Mouse (Mus musculus): Measurements from ENCODE around the gene Zfp800. TPM values are rescaled to one million over a fixed set of nuclear protein-coding genes. Genes with fewer than 3 reads are reported as not detected.

Zfp800 gene
- total RNA-seq, 2 experiments from 2014 or later = 36.1 to 40.3 TPM

- peak; percentile 39 for ATAC-seq (ENCODE audit: poor library complexity, severe bottlenecking)
Observed at GRCm38 (mm10) chr6:28396853-28397457, 850 bp downstream of the Zfp800 start.

DNA sequence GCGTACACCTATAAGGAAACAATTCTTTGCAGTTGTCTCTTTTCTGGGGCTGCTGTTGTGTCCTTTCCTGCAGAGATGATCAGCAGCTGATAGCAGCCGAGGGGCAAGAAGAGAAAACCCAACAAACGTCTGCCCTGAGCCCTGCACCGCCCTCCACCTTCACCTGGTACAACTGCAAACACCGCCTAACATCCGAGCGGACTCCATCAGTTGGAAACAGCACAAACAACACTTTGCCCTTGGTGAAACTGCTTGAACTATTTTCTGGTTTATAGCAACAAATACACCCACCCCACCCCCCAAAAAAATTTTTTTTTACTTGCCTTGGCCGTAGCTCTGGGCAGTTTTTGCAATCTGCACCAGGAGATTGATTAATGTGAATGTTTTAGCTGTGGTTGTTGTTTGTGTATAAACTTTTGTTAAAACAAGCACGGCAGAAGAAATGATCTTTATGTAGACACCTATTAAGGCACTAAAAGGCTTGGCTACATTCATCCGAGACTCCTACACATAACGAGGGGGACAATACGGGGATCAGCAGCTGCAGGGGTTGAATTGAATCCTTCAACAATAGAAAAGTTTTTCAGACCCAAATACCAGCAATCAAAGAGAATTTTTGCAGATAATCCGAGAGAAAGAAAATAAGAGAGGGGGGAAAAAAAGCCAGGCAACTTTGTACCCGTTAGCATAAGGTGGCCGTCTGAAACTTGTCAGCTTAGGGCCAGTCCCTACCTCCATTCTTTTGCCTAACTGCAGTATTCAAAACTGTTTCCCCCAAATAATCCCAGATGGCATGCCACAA lies 1.6 kb downstream of the Zfp800 start:
- no peak for ATAC-seq (ENCODE audit: poor library complexity, severe bottlenecking)

DNA sequence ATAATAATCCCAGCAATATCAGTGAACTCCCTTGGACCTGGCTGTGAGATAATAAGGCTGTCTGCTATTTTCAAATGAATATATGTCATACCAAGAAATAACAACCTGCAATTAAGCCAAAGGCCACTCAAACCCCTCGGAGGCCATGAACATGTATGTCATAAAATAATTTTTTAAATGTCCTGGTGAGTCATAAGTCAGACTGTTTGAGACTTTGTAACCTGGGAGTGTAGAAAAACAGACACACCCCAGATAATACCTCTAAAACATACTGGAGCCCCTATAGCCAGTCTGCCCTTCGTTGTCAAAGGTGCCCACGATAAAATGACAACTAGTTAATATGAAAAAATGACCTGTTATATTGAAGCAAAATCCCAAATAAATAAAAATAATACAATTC lies 8.8 kb downstream of the Zfp800 start:
- no peak for ATAC-seq (ENCODE audit: poor library complexity, severe bottlenecking)

DNA sequence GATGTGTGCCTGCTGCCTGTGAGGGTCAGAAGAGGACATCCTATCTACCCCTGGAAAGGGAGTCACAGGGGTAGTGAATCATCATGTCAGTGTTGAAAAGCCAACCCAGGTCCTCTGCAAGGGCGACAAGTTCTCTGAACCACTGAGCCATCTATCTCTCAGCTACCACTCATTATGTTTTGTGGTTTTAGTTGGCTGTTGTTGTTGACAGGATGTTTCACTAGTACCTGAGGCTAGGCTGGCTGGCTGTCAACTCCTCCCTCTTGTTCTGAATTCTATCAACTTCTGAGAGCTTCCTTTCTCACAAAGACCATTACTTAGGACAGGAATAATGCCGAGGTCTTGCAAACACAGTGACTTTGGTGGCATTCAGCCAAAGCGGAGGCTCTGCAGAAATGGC lies 12.6 kb downstream of the Zfp800 start:
- no peak for ATAC-seq (ENCODE audit: poor library complexity, severe bottlenecking)

- ATAC-seq (ENCODE audit: poor library complexity, severe bottlenecking) = peak; percentile 54; the same call in 1 of the 2 replicates
Observed at GRCm38 (mm10) chr6:28381983-28382382, 15.8 kb downstream of the Zfp800 start.

DNA sequence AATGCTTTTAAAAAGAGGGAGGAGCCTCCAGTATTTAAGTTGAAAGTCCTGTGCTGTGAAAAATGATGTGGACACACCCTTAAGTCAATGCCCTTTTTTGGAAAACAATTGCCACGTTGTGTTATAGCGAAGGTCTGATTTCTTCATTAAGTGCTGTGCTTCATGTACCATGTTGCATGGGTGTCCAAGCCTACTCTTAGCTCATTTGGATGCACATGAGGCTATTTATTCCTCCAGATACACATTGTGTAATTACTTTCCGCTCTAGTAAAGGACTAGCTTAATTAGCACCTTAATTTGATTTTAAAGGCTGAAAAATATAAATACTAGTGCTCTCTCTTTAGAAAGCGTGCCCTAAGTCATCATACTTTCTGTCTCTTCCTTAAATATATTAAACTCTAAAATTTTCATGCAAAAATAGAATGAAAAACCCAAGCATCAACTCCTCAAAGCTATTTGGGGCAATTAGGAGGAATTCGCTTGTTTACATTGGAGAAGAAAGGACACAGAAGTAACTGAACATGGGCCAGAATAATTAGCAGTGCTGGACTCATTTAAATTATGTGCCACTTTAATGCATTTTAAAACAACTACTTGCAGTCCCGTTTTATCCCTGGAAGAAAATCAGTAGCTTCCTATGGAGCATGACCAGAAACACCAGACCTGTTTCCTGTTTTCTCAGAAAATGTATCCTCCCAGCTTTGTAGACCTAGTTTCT lies 27.7 kb downstream of the Zfp800 start:
- no peak for ATAC-seq (ENCODE audit: poor library complexity, severe bottlenecking)

DNA sequence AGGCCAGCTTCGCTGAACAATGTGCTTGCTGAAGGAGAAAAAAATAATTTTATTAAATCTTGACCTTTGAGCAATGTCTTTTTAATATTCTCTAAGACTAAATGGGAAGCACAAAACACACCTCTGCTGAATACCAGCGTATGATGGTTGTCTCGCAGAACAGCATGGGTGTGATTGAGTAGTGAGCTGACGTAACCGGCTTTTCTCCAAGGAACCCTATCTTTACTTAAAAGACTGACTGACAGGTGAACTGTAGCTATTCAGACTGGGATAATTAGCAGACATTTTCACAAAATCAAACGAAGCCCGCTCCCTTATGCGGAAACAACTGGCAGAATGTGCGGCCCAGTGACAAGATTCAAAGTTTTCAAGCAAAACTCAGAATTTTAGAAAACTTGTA lies 30.2 kb downstream of the Zfp800 start:
- ATAC-seq (ENCODE audit: poor library complexity, severe bottlenecking) = no peak

DNA sequence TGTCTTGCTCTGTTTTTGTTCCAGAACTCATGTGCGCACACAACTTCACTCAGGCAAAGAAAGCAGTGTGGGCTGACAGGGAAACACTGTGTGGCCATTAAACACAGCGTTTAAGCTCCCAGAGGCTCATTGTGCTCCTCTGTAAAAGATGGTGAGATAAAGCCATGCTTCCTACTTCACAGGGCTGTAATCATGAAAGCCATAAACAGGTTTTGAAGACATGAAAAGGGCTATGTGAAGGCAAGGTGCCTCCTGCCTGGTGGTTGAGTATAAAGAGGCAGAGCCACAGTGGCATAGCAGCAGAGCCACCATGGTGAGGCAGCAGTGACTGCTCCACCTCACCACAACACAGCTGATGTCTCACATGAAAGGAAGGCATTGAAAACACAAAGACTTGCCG lies 46.7 kb downstream of the Zfp800 start:
- ATAC-seq (ENCODE audit: poor library complexity, severe bottlenecking) = no peak

DNA sequence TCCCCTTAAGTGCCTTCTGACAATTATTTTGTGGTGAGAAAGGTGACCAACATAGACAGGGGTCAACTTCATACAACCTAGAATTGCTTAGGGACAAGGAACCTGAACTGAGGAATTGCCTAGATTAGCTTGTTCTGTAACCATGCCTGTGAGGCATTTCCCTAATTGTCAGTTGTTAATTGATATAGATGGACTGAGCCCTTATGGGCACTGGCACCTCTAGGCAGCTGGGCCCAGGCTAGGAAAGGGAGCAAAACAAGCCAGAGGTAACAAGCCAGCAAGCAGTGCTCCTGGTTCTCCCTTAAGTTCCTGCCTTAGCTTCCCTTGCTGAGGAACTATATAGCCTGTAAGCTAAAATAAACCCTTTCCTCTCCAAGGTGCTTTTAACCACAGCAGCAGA lies 52.1 kb downstream of the Zfp800 start:
- no peak for ATAC-seq (ENCODE audit: poor library complexity, severe bottlenecking)

- no peak for ATAC-seq (ENCODE audit: poor library complexity, severe bottlenecking)
Observed at GRCm38 (mm10) chr6:28345181-28345580, 52.6 kb downstream of the Zfp800 start.

GRCm38 (mm10) chr6:28342863-28343262 lies 54.9 kb downstream of the Zfp800 start:
- ATAC-seq (ENCODE audit: poor library complexity, severe bottlenecking) = 0 out of 2 replicates have a peak, but pooled peaks have one; percentile 35

- peak; percentile 69 for ATAC-seq (ENCODE audit: poor library complexity, severe bottlenecking)
Observed at GRCm38 (mm10) chr6:28341174-28341573, 56.6 kb downstream of the Zfp800 start.

DNA sequence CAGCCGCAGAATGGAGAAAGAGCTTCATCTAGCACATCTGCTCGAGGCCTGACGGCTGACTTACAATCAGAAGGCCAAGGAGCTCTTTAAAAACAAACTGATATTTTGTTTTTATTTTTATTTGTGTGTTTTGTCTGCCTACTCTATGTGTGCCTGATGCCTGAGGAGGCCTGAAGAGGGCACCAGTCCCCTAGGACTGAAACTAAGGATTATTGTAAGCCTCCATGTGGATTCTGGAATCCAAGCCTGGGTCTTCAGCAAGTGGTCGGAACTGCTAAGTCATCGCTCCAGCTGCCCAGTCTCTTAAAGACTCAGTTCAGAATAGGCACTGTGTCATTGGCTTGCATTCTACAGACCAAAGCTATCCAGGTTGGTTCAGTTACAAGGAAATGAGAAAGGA lies 58.4 kb downstream of the Zfp800 start:
- no peak for ATAC-seq (ENCODE audit: poor library complexity, severe bottlenecking)

- no peak for ATAC-seq (ENCODE audit: poor library complexity, severe bottlenecking)
Observed at GRCm38 (mm10) chr6:28333696-28334095, 64.1 kb downstream of the Zfp800 start.

DNA sequence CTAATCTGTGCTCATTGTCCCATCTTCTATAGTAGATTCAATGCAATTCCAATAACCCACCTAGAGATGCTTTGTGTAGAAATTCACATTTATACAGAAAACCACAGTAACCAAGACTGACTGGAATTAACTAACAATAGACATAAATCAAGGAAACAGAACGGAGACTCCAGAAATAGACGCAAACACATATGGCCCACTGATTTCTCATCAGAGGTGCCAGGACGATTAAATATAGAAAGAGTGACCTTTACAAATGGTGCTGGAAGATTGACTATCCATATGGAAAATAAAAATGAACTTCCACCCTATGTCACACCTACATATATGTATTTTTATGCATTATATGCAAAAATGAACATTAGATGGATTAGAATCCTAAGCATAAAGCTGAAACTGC lies 65.3 kb downstream of the Zfp800 start:
- no peak for ATAC-seq (ENCODE audit: poor library complexity, severe bottlenecking)

DNA sequence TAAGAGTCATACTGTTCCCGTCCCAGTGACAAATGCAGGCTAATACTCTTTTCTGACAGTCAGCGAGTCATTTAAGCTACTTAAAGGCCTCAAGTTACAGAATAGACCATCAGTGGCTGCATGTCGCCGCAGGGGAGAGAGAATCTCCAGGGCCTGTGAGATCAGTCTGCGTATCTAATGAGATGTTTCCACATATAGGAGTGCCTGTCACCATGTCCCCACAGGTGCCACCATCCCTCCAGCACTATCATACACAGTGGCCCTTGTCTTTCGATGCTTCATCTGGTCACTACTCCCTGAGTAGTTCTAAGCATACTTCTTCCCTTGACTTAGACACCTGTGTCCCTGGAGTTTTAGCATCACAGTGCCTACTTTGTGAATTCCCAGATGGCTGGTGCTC lies 68.0 kb downstream of the Zfp800 start:
- ATAC-seq (ENCODE audit: poor library complexity, severe bottlenecking) = no peak

- no peak for ATAC-seq (ENCODE audit: poor library complexity, severe bottlenecking)
Observed at GRCm38 (mm10) chr6:28329002-28329596, 68.7 kb downstream of the Zfp800 start.

GRCm38 (mm10) chr6:28326720-28327119 lies 71.1 kb downstream of the Zfp800 start:
- no peak for ATAC-seq (ENCODE audit: poor library complexity, severe bottlenecking)

DNA sequence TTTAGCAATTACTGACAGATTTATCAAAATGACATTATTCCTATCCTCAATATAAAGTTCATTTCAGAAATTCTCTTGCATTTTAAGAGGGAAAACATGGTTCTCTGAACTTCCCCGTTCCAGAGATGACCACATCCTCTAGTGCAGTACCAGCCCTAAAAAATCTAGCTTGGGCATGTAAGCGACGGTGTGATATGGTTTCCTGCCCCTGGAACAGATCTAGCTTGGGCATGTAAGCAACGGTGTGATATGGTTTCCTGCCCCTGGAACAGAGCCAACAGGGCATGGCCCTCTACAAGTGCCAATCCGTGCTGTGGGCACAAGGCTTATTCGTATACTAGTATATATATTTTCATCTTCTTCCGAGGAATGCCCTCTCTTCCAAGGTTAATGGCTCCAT lies 75.4 kb downstream of the Zfp800 start:
- ATAC-seq (ENCODE audit: poor library complexity, severe bottlenecking) = no peak

DNA sequence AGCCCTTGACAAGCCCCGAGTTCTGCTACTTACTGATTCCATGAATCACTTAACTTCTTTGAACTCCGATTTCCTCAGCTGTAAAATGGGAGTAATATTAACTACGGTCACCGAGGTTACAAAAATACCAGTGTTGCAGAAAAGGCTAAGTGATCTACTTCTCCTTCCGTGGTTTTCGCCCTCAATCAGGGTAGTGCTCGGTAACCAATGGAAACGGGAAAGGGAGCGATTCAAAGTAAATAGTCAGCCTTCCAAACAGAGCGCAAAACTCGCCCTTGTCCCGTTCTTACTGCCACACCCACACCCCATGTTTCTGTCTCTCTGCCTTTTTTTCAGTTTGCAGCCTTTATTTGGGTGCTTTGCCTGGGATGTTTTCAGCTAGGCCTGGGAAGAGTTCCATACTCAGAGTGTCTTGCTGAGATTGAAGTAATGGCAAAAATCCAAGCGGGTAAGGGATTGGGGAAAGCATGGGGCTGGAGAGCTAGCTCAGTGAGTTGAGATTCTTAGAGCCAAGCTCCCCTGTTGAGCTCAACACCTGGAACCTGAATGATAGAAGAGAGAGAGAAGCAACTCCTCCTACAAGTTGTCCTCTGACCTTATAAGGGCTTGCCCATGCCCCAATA lies 78.0 kb downstream of the Zfp800 start:
- peak; percentile 86 for ATAC-seq (ENCODE audit: poor library complexity, severe bottlenecking)
